Mouse (Mus musculus): Measurements from ENCODE around the gene Bhlhe23. TPM values are rescaled to one million over a fixed set of nuclear protein-coding genes. Genes with fewer than 3 reads are reported as not detected.

The Bhlhe23 gene
- total RNA-seq (2021), result not detected
- long read RNA-seq, experiment 1, result 0 reads
- long read RNA-seq, experiment 2, result 0 reads

DNA sequence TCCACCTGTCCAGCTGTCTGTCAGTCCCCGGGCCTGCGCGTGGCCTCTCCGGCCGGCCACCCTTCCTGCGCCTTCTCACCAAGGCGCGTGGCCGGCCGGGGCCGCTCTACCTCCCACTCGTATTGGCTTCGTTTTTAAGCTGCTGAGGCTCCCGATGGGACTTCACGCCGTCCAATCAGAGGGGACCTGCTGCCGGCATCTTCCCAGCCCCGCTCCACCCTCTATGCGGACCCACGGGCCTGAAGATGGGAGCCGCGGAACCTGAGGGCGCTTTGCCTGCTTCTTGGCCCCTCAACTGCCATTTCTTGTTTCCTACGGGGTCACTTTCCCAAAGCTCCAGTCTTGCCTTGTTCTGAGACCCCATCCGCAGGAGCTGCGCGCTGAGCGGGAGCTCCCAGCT, at the start of gene Bhlhe23:
Gene Bhlhe23, minus strand, starts transcription at position 108 of the 400 bp plus-strand sequence.
- DNase-seq, result no peak

DNA sequence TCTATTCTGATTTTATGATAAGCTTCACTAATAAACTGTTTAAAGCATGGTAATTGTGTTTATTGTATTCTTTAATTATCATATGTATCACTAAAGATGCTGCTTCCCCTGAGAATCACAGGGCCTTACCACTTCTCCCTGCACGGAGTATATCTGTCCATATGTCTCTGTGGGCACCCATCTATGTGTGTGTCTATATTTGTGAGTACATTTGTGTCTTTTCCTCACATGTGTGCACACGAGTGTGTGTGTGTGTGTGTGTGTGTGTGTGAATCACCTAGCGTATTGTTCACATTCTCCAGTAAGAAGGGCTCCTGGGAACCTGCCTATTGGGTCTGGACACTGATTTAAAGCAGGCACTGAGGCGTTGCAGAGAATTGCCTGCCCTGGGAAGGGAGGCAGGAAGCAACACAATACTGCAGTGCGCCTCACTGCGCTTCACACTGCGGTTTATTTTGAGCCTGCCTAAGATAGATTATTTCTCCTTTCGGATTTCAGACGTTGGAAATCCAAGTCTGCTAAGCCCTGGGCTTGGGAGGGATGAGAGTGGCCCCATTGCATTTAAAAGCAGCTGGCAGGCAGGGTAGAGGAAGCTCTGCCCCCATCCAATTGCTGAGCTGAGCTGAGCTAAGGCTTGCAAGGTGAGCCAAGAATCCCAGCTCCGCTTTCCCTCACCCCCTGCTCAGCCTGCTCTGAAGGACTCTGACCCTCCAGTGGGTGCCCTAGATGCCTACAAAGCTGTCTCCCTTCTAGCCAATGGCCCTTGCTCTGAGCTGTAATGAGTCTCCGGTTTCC, 48.6 kb upstream of the Bhlhe23 start:
- no peak for DNase-seq

DNA sequence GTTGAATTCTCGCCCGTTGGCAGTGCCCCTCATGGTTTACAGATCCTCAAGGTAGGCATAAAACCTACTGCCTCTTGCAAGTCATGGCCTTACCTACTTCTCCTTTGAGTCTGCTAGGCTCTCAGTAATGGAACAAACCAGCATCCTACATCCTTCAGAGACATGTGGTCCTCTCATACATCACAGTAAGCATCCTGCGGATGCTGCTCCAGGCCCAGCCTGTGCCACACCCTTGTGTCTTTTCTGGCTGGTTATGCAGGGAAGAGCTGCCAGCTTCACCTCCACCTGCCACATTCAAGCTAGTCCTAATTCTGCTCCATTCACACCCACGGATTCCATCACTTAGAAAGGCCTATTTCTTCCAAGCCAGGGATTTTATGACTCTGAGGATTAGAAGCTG, 48.0 kb upstream of the Bhlhe23 start:
- no peak for DNase-seq

DNA sequence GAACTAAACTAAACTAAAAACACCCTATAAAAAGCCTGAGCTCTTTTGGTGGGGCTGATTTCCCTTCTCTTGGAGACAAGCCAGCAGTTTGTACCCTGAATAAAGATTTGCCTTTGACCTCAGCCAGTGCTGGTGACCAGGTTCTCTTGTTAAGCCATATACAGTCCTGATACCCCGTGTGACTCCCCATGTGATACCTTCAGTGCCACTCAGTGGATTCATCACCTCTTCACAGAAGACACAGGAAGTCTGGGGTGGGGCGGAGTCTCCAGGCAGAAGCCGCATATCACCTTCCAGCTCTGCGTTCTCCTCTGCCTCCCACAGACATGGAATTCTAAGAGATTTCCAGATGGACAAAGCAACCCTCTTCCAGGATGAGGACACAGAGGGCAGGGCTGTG, 47.4 kb upstream of the Bhlhe23 start:
- no peak for DNase-seq

DNA sequence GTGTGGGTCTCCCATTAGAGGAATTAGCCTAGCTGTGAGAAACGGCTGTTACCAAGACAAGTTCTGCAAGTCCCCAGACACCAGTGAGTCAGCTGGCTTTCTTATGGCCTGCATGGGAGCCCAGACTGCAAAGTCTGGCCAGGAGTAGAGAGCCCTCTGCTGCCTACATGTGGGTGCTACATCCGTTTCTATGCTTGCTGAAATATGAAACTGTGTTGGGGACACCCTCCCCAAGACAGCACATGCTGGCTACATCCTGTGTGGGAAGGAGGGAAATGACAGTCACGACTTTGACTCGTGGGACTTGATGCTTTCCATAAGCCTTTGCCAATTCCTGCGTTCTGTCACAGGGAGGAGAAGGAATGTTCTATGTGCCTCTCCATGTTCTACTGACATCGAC, 45.8 kb upstream of the Bhlhe23 start:
- DNase-seq, result peak; percentile 30

DNA sequence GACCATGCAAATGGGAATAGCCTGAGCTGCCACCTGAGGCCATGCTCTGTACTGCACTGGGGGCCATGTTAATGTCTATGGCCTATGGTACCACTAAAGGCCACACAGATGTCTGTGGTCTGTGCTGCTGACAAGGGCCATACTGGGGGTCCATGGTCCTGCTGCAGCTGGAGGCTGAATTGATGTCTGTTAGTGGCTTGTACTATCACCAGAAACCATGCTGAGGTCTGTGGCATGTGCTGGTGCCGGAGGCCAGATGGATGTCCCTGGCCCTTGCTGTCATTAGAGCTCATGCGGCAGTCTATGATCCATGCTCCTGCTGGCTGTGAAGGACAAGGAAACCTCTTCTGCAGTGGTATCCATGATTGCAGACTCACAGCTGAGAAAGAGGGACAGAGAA, 42.8 kb upstream of the Bhlhe23 start:
- DNase-seq, result no peak

DNA sequence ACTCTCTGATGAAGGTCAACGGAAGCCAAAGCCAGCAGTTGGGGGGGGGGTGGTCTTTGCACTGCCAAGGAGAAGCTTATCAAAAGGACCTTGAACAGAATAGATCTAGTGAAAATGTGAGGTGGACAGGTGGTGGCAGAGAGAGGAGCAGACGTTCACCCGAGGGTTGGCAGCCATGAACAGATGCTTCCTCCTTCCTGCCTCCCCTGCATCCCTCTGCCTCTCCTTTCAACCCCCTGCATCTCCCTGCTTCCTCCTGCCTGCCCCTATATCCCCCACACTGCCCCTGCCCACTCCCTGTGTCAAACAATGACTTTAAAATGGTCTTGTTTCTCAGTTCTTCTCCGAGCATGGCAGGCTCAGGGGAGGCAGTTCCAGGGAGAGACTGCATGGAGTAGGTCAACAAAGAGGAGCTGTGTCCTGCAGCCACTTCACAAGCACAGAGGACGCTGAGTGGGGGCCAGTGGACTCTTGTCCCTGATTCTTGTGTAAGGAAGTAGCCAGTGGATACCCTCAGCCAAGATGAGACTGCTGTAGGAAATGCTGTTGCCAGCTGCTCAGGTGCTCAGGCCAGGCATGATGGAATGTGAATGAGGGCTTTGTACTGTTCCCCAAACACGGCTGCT, 39.9 kb upstream of the Bhlhe23 start:
- no peak for DNase-seq

DNA sequence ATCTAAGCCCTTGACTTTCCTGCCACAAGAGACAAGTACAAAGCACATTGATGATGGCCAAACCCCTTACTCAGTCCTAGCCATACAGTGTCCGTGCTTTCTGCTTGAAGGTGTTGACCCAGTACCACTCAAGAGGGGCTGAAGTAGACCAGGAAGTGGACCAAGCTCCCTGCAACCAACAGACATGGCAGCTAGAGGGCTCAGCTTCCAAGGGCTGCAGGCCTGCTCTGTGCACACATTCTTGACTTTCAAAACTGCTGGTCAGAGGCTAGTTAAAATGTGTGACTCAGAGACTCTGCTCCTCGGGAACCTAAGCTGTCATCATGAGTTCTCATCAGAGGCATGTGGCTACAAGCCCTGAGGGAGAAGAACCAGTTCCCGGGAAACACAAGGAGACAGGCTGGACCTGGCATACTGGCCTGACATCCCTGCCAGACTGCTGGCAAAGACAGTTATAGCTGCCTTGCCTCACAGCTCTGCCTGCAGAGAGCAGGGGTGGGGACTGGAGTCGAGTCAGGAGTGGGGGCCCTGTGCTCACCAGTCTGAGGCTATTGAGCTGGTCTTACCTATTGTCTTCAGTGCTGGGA, 37.4 kb upstream of the Bhlhe23 start:
- DNase-seq, result no peak

DNA sequence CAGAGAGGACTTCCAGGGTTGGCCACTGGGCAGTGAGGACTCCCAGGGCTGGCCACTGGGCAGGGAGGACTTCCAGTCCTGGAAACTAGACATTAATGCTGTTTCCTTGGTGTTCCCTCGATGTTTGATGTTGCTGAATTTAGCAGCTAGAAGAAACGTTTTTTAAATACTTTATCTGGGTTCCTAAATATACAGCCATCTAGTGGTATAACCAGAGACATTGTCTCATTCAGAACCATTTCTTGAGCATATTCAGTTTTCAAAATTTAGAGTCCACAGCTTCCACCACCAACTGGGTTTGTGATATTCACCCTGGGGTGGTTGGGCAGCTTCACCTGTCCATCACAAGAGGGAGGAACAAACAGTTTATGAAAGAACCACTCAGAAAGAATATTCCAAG, 34.3 kb upstream of the Bhlhe23 start:
- no peak for DNase-seq

DNA sequence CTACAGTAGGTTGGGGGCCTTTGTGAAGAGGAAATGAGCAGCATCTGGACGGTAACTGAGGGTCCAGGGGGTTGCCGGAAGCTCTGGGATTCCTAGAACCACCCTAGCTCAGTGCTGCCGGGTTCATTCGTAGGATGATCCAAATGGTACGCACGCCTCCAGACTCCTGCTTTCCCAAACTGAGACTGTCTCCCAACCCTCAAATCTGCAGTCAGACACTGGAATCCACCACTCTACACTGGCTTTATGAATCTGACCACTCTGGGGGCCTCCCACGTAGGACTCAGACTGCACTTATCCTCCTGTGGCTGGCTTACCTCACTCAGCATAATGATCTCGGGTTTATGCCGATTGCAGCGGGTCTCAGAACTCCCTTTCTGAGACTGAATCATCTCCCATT, 32.8 kb upstream of the Bhlhe23 start:
- DNase-seq, result no peak

DNA sequence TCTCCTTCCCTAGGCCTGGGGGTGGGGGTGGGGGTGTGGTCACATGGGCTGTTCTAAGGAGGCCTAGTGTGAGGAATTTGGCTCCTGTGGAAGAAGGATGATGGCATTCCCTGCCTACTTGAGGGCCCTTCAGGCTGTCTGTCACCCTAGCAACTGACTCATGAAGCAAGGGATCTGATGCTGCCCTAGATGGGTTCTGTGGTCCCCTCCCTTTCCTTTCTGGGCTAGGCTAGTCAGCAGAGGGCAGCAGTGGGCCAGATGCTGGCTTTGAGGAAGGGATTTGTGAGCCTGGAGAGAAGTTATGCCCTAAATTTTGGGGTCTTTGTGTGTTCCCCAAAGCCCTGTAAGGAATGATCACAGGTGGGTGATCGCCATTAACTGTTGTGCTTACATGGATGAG, 29.3 kb upstream of the Bhlhe23 start:
- DNase-seq, result no peak

DNA sequence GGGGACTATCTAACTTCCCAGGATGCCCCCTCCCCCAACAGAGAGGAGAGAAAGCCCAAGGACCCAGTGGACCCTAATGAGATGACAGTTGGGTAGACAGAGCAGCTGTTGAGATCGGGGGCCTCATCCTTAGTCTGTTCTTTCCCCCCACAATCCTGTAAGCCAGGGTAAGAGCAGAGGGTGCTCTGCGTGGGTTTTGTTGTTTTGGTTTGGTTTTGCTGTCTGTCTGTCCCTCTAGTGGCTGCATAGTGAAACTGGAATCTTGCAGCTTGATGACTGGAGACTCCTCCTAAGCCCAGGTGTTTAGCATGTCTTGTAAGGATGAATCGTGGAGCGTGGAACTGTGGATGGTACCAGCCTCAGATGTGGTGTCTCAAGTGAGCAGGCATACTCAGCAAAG, 19.3 kb upstream of the Bhlhe23 start:
- DNase-seq, result no peak

DNA sequence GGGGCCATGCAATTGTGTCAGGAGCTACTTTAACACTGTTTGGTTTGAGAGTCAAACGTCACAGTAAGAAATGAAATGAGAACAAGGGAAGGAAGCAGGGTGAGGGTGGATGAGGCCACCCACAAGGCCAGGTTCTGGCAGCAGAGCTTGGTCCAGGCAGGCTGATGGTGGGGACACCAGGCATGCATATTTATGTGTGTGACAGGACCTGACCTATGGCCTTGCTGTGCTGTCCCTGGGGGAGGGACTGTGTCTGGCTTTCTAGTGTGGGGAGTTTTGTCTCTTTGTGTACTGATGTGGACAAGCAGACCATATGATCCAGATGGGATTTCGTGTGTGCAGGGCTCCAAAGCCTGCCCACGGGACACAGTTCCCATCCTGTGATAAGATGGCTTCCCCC, 18.9 kb upstream of the Bhlhe23 start:
- DNase-seq, result no peak

DNA sequence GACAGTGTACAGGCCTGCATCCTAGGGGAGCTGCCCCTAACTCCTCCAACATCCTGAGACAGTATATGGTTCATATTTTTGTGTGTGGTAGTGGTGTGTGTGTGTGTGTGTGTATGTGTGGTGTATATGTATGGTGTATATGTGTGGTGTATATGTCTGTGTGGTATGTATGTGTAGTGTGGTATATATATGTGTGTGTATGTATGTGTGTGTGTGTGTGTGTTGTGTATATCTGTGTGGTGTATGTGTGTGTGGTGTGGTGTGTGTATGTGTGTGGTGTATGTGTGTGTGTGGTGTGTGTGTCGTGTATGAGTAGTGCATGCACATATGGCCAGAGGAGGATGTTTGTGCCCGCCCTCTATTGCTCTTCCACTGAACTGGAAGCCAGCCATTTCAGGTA, 17.7 kb upstream of the Bhlhe23 start:
- DNase-seq, result no peak

DNA sequence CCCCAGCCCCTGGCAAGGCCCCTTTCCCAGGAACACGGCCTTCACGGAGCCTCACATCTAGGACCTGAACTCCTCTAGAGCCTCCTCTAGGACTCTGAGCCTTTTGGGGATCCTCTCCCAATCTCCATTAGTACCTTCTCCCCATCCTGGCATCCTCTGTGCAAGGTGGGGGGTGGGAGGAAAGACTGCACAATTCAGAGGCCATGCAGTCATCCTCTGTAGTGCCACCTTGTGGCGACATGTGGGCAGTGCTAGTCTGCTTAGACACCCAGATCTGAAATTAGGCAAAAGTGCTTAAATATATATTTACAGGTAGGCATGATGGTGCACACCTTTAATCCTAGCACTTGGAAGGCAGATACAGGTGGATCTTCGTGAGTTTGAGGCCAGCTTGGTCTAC, 15.0 kb upstream of the Bhlhe23 start:
- DNase-seq, result no peak

DNA sequence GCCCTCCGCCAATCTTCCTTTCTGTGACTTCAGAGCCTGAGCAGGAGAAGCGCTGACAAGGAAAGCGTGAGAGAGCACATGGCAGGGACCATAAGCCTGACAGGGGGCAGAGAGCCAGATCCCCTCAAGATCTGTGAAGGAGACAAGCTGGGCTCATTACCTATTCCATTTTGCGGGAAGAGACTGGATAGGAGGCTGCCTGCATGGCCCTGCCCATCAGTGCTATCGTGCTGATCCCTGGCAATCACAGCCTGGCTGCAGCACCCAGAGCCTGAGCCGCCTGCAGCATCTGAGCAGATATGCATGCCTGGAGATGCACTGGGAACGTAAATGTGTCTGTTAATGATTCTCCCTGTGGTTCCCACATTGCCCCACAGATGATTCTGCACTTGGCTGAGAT, 12.1 kb upstream of the Bhlhe23 start:
- no peak for DNase-seq

DNA sequence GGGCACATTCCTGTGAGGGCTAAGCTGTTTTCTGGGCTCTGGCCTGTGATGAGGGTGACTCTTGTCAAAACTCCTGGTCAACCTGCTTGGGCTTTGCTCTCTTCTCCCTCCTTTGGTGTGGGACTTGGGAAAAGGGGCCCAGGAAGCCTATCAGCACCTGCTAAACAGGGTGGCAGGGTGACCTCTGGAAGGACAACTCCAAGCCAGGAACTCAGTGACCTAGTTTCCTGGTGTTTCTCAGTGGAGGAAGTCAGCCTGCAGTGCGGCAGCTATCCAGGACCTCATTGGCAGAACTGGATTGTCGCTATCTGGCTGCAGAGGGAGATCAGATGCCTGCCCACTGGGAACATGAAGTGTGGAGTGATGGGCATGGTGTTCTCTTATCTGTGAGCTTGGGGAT, 11.7 kb upstream of the Bhlhe23 start:
- no peak for DNase-seq

DNA sequence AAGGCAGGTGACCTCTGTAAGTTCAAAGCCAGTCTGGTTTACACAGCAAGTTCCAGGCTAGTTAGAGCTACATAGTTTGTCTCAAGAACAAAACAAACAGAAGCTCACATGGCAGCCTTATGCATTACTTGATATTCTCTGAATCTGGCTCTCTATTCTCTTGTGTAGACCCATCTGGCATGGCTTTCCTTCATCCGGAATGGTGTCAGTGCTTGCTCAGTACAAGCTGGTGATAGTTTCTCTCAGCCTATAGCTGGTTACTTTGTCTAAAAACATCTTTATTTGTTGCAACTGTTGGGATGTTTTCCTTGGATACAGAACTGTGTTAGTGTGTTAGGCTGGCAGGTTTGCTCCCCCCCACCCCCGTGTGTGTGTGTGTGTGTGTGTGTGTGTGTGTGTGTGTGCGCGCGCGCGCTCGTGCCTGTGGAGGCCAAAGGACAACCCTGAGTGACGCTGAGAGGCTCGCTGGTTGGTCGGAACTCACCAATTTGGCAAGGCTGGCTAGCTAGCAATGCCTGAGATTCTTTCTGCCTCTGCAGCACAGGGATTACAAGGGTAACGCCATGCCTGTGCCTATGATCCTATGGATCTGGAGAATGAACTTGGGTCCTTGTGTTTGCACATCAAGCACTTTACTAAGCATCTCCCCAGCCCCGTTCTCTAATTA, 11.0 kb upstream of the Bhlhe23 start:
- no peak for DNase-seq

DNA sequence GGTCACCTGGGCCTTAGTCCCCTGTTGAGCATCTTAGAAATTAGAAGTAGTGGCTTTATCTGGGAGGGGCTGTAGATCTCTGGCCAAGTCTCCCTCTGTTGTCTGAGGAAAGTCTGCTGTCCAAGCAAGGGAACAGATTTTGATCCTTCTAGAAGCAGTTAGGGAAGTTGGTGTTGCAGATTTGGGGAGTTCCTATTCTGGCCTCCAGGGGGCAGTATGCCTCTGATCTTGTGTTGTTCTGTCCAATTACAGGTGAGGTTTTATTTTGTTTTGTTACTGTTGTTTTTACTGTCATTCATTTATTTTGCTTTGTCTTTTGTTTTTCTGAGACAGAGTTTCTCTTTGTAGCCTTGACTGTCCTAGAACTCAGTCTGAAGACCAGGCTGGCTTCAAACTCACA, 10.0 kb upstream of the Bhlhe23 start:
- no peak for DNase-seq

DNA sequence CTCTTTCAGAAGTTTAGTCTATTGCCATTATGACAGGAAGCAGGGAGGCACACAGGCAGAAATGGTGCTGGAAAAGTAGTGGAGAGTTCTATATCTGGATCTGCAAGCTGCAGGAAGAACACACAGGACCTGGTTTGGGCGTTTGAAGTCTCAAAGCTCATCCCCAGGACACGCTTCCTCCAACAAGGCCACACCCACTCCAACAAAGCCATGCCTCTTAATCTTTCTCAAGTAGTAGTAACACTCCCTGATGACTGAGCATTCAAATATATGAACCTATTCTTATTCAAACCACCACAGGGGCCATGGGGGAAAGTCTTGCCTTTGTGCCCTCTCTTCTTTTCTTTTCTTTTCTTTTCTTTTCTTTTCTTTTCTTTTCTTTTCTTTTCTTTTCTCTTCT, 3.6 kb upstream of the Bhlhe23 start:
- no peak for DNase-seq

DNA sequence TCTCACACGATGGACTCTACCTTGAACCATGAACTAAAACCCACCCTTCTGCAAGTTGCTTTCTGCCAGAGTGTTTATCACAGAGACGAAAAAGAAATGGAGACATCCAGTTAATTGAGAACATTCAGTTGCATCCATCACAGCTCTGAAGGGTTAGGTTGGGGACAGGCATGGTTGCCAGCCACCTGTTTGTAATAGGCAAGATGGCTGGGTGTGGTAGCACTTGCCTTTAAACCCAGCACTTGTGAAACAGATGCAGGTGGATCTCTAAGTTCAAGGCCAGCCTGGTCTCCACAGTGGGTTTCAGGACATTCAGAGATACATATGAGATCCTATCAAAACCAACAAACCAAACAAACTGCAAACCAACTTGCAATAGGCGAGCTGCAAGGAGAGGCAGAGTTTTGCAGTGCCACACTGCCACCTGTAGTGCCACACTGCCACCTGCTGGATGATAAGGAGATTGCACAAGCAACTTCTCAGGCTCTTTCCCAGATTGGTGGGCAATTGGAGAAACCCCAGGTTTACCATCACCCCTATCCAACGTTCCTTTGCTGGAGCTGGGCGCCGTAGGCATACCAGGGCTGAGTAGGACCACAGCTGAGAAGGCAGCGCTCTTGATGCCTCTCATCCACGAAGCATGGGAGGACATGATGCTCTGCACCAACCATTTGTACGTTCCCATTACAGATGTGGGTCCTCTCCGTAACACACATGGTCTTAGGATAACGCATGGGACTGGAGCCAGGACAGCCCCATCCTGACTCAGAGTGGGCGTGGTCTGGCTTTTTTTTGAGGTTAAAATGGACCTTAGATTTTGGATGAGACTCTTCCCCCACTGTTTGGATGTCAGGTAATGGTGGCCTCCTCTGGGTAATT, 2.8 kb upstream of the Bhlhe23 start:
- no peak for DNase-seq

DNA sequence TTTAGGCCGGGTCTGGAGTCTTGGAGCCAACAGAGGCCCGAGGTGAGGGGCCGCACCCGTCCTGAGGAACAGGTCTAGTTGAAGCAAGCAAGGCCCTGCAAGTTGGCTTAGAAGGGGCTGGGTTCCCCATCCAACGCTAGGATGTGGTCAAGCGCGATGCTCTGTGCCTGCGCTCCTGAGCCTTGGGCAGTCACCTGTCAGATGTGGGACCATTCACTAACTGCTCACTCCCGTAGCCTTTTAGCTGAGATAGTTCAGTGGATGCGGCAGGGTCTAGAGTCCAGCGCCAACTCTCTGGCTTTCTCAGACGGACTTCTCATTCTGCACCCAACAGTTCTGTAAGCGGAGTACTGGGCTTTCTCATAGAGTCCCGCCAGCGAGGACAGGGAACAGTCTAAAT, 1.1 kb downstream of the Bhlhe23 start:
- no peak for DNase-seq
